Mouse (Mus musculus): ENCODE results near the gene Gtf3c4. TPM values are rescaled to one million over a fixed set of nuclear protein-coding genes. Genes with fewer than 3 reads are reported as not detected.

The Gtf3c4 gene
- polyA plus RNA-seq, 1 experiment from 2014 or later, result 6.9 TPM

GRCm38 (mm10) chr2:28798390-28798789 lies 41.8 kb downstream of the Gtf3c4 start:
- Histone ChIP-seq H3K9me3 (replicated peaks) (no peaks in the 10 kb centered on the region), H3K4me1 (replicated peaks) (peaks cover 14% of the 10 kb centered on the region), H3K4me3 (no peak overlapping the region), H3K4me2 (no peak overlapping the region), H3K9ac (no peak overlapping the region), H3K36me3 (no peaks in the 10 kb centered on the region), H3K27ac (peak overlapping the region; percentile 57), H3K27me3 (no peaks in the 10 kb centered on the region)
- ATAC-seq (replicated peaks; ENCODE audit: insufficient number of reproducible peaks, insufficient read depth, low FRiP score, low read depth), result no peak; the same call in 1 of the 2 replicates
- WGBS, result 20% methylated on average over 3 of the region's 3 CpGs

- 56% methylated on average over 18 of the region's 18 CpGs for WGBS
- Histone ChIP-seq H3K27ac (peak overlapping the region; percentile 57; the same call in 1 of the 2 replicates), H3K27me3 (no peaks in the 10 kb centered on the region)
These were observed 42.6 kb downstream of the Gtf3c4 start for GRCm38 (mm10) chr2:28797490-28798106.

GRCm38 (mm10) chr2:28796298-28796697 lies 43.9 kb downstream of the Gtf3c4 start:
- no peak for ATAC-seq (replicated peaks; ENCODE audit: insufficient number of reproducible peaks, insufficient read depth, low FRiP score, low read depth)
- H3K9me3 ChIP-seq (replicated peaks), result no peaks in the 10 kb centered on the region
- H3K4me3 ChIP-seq, result no peak overlapping the region
- no peaks in the 10 kb centered on the region for H3K27me3 ChIP-seq
- H3K4me1 ChIP-seq (replicated peaks), result peaks cover 13% of the 10 kb centered on the region
- H3K27ac ChIP-seq, result no peak overlapping the region
- H3K9ac ChIP-seq, result no peak overlapping the region
- WGBS, result 59% methylated on average over 8 of the region's 8 CpGs
- H3K36me3 ChIP-seq, result no peaks in the 10 kb centered on the region
- no peak overlapping the region for H3K4me2 ChIP-seq

More at GRCm38 (mm10) chr2:28797490-28798106, 42.6 kb downstream of the Gtf3c4 start:
- H3K4me2 ChIP-seq, result no peak overlapping the region
- no peak for ATAC-seq (replicated peaks; ENCODE audit: insufficient number of reproducible peaks, insufficient read depth, low FRiP score, low read depth)
- no peaks in the 10 kb centered on the region for H3K36me3 ChIP-seq
- peaks cover 17% of the 10 kb centered on the region for H3K4me1 ChIP-seq (replicated peaks)
- H3K9me3 ChIP-seq (replicated peaks), result no peaks in the 10 kb centered on the region
- no peak overlapping the region for H3K4me3 ChIP-seq
- H3K9ac ChIP-seq, result no peak overlapping the region

- ATAC-seq (replicated peaks; ENCODE audit: insufficient number of reproducible peaks, insufficient read depth, low FRiP score, low read depth), result no peak
- Histone ChIP-seq H3K4me1 (replicated peaks) (peaks cover 13% of the 10 kb centered on the region), H3K27me3 (no peaks in the 10 kb centered on the region), H3K27ac (no peak overlapping the region), H3K36me3 (no peaks in the 10 kb centered on the region), H3K9ac (no peak overlapping the region), H3K9me3 (replicated peaks) (no peaks in the 10 kb centered on the region), H3K4me3 (no peak overlapping the region), H3K4me2 (no peak overlapping the region)
- 65% methylated on average over 5 of the region's 5 CpGs for WGBS
These were observed 45.5 kb downstream of the Gtf3c4 start for GRCm38 (mm10) chr2:28794623-28795022.

- 25% methylated on average over 5 of the region's 6 CpGs for WGBS
- peak; percentile 77 for ATAC-seq (replicated peaks; ENCODE audit: insufficient number of reproducible peaks, insufficient read depth, low FRiP score, low read depth)
These were observed 47.1 kb downstream of the Gtf3c4 start for GRCm38 (mm10) chr2:28792931-28793610.

GRCm38 (mm10) chr2:28787067-28787619 lies 53.0 kb downstream of the Gtf3c4 start:
- ATAC-seq (replicated peaks; ENCODE audit: insufficient number of reproducible peaks, insufficient read depth, low FRiP score, low read depth), result no peak

More at GRCm38 (mm10) chr2:28792931-28793610, 47.1 kb downstream of the Gtf3c4 start:
- peak overlapping the region; percentile 46 for H3K4me2 ChIP-seq
- no peak overlapping the region for H3K9ac ChIP-seq
- H3K4me3 ChIP-seq, result no peak overlapping the region
- no peaks in the 10 kb centered on the region for H3K27me3 ChIP-seq
- H3K9me3 ChIP-seq (replicated peaks), result no peaks in the 10 kb centered on the region
- H3K27ac ChIP-seq, result peak overlapping the region; percentile 37; the same call in 1 of the 2 replicates
- no peaks in the 10 kb centered on the region for H3K36me3 ChIP-seq
- peaks cover 9% of the 10 kb centered on the region for H3K4me1 ChIP-seq (replicated peaks)

GRCm38 (mm10) chr2:28786355-28787066 lies 53.6 kb downstream of the Gtf3c4 start:
- Histone ChIP-seq H3K27me3 (no peaks in the 10 kb centered on the region), H3K4me1 (replicated peaks) (no peaks in the 10 kb centered on the region), H3K27ac (no peak overlapping the region), H3K4me3 (no peak overlapping the region), H3K4me2 (no peak overlapping the region), H3K36me3 (no peaks in the 10 kb centered on the region), H3K9ac (no peak overlapping the region), H3K9me3 (replicated peaks) (no peaks in the 10 kb centered on the region)
- ATAC-seq (replicated peaks; ENCODE audit: insufficient number of reproducible peaks, insufficient read depth, low FRiP score, low read depth), result no peak
- 72% methylated on average over 16 of the region's 16 CpGs for WGBS

More at GRCm38 (mm10) chr2:28787067-28787619, 53.0 kb downstream of the Gtf3c4 start:
- Histone ChIP-seq H3K4me3 (no peak overlapping the region), H3K27me3 (no peaks in the 10 kb centered on the region), H3K9ac (no peak overlapping the region), H3K9me3 (replicated peaks) (no peaks in the 10 kb centered on the region), H3K27ac (no peak overlapping the region), H3K36me3 (no peaks in the 10 kb centered on the region), H3K4me1 (replicated peaks) (no peaks in the 10 kb centered on the region), H3K4me2 (no peak overlapping the region)
- 74% methylated on average over 6 of the region's 6 CpGs for WGBS

GRCm38 (mm10) chr2:28781310-28781709 lies 58.9 kb downstream of the Gtf3c4 start:
- no peak overlapping the region for H3K4me3 ChIP-seq
- H3K4me1 ChIP-seq (replicated peaks), result peaks cover 9% of the 10 kb centered on the region
- H3K27ac ChIP-seq, result no peak overlapping the region
- H3K4me2 ChIP-seq, result no peak overlapping the region
- H3K9me3 ChIP-seq (replicated peaks), result no peaks in the 10 kb centered on the region
- no peak overlapping the region for H3K9ac ChIP-seq
- no peaks in the 10 kb centered on the region for H3K36me3 ChIP-seq
- H3K27me3 ChIP-seq, result no peaks in the 10 kb centered on the region
- WGBS, result 81% methylated on average over 4 of the region's 4 CpGs
- no peak for ATAC-seq (replicated peaks; ENCODE audit: insufficient number of reproducible peaks, insufficient read depth, low FRiP score, low read depth)

GRCm38 (mm10) chr2:28780001-28780782 lies 60.0 kb downstream of the Gtf3c4 start:
- WGBS, result 76% methylated on average over 16 of the region's 16 CpGs

GRCm38 (mm10) chr2:28776728-28777127 lies 63.4 kb downstream of the Gtf3c4 start:
- ATAC-seq (replicated peaks; ENCODE audit: insufficient number of reproducible peaks, insufficient read depth, low FRiP score, low read depth), result no peak
- H3K4me2 ChIP-seq, result no peak overlapping the region
- WGBS, result 57% methylated on average over 2 of the region's 2 CpGs
- peaks cover 19% of the 10 kb centered on the region for H3K4me1 ChIP-seq (replicated peaks)
- H3K4me3 ChIP-seq, result no peak overlapping the region
- H3K36me3 ChIP-seq, result no peaks in the 10 kb centered on the region
- no peaks in the 10 kb centered on the region for H3K27me3 ChIP-seq
- no peaks in the 10 kb centered on the region for H3K9me3 ChIP-seq (replicated peaks)
- no peak overlapping the region for H3K9ac ChIP-seq
- no peak overlapping the region for H3K27ac ChIP-seq

More at GRCm38 (mm10) chr2:28780001-28780782, 60.0 kb downstream of the Gtf3c4 start:
- H3K4me2 ChIP-seq, result no peak overlapping the region
- no peaks in the 10 kb centered on the region for H3K36me3 ChIP-seq
- H3K27me3 ChIP-seq, result no peaks in the 10 kb centered on the region
- no peak overlapping the region for H3K27ac ChIP-seq
- no peak overlapping the region for H3K4me3 ChIP-seq
- ATAC-seq (replicated peaks; ENCODE audit: insufficient number of reproducible peaks, insufficient read depth, low FRiP score, low read depth), result no peak
- H3K9ac ChIP-seq, result no peak overlapping the region
- H3K4me1 ChIP-seq (replicated peaks), result peaks cover 16% of the 10 kb centered on the region
- no peaks in the 10 kb centered on the region for H3K9me3 ChIP-seq (replicated peaks)
